16 mouse cellular contexts compared by ENCODE assay signal in genomic region chr5:76816748-76817147, GRCm38 (mm10).
DNase-seq lines count a peak whose midpoint lies in the region; ATAC-seq and TF ChIP-seq lines count a peak whose summit lies in the region.
"Had no signal": no experiment of that assay in that cellular context is flagged by ENCODE, and none has a peak within 500 bp of the region (broad histone marks: within the 10 kb centered on the region; RNA-seq: fewer than 3 reads in every experiment).

No protein-coding gene starts in this region.

- DNase-seq in hindbrain, postnatal 0 days (ENCODE audit: low spot score), result no peak
- peak; percentile 56 for DNase-seq in kidney, adult 9 months
- DNase-seq in kidney, postnatal 14 days, result peak; percentile 18
- DNase-seq in layer of hippocampus, postnatal 14 days (ENCODE audit: low spot score in 2 of 2), result no peak
- no peak for DNase-seq in lung, postnatal 36 days
- DNase-seq: cerebellum, adult 11 months; cerebellum, adult 9-11 months; gastrocnemius, postnatal 36 days; thymus, postnatal 14 days had no signal

- no peak for ATAC-seq in hindbrain, embryonic 12.5 days (ENCODE audit: low FRiP score)
- ATAC-seq in hindbrain, postnatal 0 days, result no peak
- no peak for ATAC-seq in kidney, embryonic 16.5 days (ENCODE audit: low FRiP score, low TSS enrichment)
- ATAC-seq: CD4-positive, CD25-positive, alpha-beta regulatory T cell, adult 4 months; lung, postnatal 0 days had no signal

- no peak overlapping the region for H3K4me2 ChIP-seq in hindbrain, embryonic 12.5 days (replicated peaks)
- H3K4me2 ChIP-seq in hindbrain, postnatal 0 days (ENCODE audit: low read depth, low read length), result no peak overlapping the region
- H3K4me2 ChIP-seq in kidney, embryonic 16.5 days (replicated peaks; ENCODE audit: low read depth, low read length), result no peak overlapping the region
- H3K4me2 ChIP-seq: hindbrain, embryonic 15.5 days; midbrain, embryonic 11.5 days had no signal

- H3K4me3 ChIP-seq in hindbrain, embryonic 12.5 days, result no peak overlapping the region
- H3K4me3 ChIP-seq in hindbrain, postnatal 0 days (ENCODE audit: low read length), result no peak overlapping the region
- no peak overlapping the region for H3K4me3 ChIP-seq in kidney, embryonic 16.5 days (ENCODE audit: low read length)
- H3K4me3 ChIP-seq: forebrain, embryonic 10.5 days; hindbrain, embryonic 15.5 days had no signal

- no peak overlapping the region for H3K9ac ChIP-seq in hindbrain, embryonic 12.5 days
- no peak overlapping the region for H3K9ac ChIP-seq in hindbrain, postnatal 0 days (replicated peaks; ENCODE audit: low read length)
- no peak overlapping the region for H3K9ac ChIP-seq in kidney, embryonic 16.5 days (replicated peaks; ENCODE audit: low read length)
- H3K9ac ChIP-seq: hindbrain, embryonic 15.5 days had no signal

- 0 out of 2 replicates have a peak overlapping the region, but pooled peaks have one; percentile 30 for H3K27ac ChIP-seq in hindbrain, embryonic 12.5 days
- no peak overlapping the region for H3K27ac ChIP-seq in hindbrain, postnatal 0 days
- no peak overlapping the region for H3K27ac ChIP-seq in kidney, embryonic 16.5 days (ENCODE audit: low read length)

- H3K4me1 ChIP-seq in hindbrain, embryonic 12.5 days, result peaks cover 12% of the 10 kb centered on the region
- 0 out of 2 replicates have a peak, but pooled peaks cover 4% of the 10 kb centered on the region for H3K4me1 ChIP-seq in hindbrain, postnatal 0 days (ENCODE audit: insufficient read depth, low read length)
- H3K4me1 ChIP-seq in kidney, embryonic 16.5 days (ENCODE audit: insufficient read depth, low read length), result peaks cover 13% of the 10 kb centered on the region

- H3K9me3 ChIP-seq in hindbrain, embryonic 12.5 days (replicated peaks), result no peaks in the 10 kb centered on the region
- no peaks in the 10 kb centered on the region for H3K9me3 ChIP-seq in hindbrain, postnatal 0 days (ENCODE audit: low read length)
- no peaks in the 10 kb centered on the region for H3K9me3 ChIP-seq in kidney, embryonic 16.5 days (ENCODE audit: low read length)
- H3K9me3 ChIP-seq: forebrain, embryonic 10.5 days; hindbrain, embryonic 15.5 days had no signal

- no peaks in the 10 kb centered on the region for H3K27me3 ChIP-seq in hindbrain, embryonic 12.5 days
- H3K27me3 ChIP-seq in hindbrain, postnatal 0 days (ENCODE audit: insufficient read depth, low read length), result no peaks in the 10 kb centered on the region
- no peaks in the 10 kb centered on the region for H3K27me3 ChIP-seq in kidney, embryonic 16.5 days (ENCODE audit: insufficient read depth, low read length)
- H3K27me3 ChIP-seq: hindbrain, embryonic 15.5 days had no signal

- WGBS in hindbrain, embryonic 12.5 days, result 84% methylated on average over 5 of the region's 5 CpGs
- WGBS in hindbrain, postnatal 0 days, result 78% methylated on average over 5 of the region's 5 CpGs
- WGBS in kidney, embryonic 16.5 days, result 87% methylated on average over 5 of the region's 5 CpGs

- H3K36me3 ChIP-seq in hindbrain, embryonic 12.5 days, result peaks cover 8% of the 10 kb centered on the region; the same call in 1 of the 2 replicates
- H3K36me3 ChIP-seq in hindbrain, postnatal 0 days (ENCODE audit: insufficient read depth, low read length), result no peaks in the 10 kb centered on the region
- H3K36me3 ChIP-seq in kidney, embryonic 16.5 days (ENCODE audit: insufficient read depth, low read length), result 0 out of 2 replicates have a peak, but pooled peaks cover 3% of the 10 kb centered on the region
- H3K36me3 ChIP-seq: hindbrain, embryonic 15.5 days had no signal

- no peak for TF ChIP-seq CTCF in hindbrain, postnatal 0 days (IDR thresholded peaks at IDR 0.05; ENCODE audit: low read depth)

Comparison
In these comparisons a context has a peak if more than half of its experiments do, and no peak if none do; other contexts are left out.
1. DNase-seq: peak in kidney, adult 9 months (single experiment) and kidney, postnatal 14 days (single experiment); none in hindbrain, postnatal 0 days (single experiment), layer of hippocampus, postnatal 14 days (0 of 2) and lung, postnatal 36 days (single experiment).